Mouse (Mus musculus) liver, embryonic 14 days (tissue): ENCODE data around the gene Rusc1. TPM values are rescaled to one million over a fixed set of nuclear protein-coding genes. Genes with fewer than 3 reads are reported as not detected.

Experiments used
- polyA plus RNA-seq: library from polyadenylated mRNA; depleted of rRNA; stranded (reverse); fragments of >200 nt; gene quantifications from 2 replicates; pipeline ENCODE4 v1.2.3, GENCODE M21; 2012; rRNA removed

Rusc1 gene
- 4.5 and 5.2 TPM in 2 replicates for polyA plus RNA-seq

DNA sequence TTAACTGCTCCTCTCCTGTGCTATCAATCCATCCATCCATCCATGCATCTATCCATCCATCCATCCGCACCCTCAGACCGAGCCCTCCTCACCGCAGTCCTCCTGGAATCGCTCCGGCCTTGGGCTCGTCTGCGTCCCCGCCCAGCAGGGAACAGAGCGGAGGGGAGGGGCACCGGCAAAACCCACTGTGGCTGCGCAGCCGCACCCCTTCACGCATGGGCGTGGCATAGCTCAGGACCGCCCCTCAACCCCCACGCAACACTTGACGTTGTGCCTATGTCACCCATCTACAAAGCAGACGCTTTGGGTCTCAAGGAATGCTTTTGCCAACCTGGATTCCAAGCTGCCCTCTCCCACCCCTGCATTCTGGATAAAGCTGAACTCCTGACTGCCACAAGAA lies at the start of gene Rusc1:
Gene Rusc1 (minus strand): TSS at position 137 of the 400 bp plus-strand sequence.

DNA sequence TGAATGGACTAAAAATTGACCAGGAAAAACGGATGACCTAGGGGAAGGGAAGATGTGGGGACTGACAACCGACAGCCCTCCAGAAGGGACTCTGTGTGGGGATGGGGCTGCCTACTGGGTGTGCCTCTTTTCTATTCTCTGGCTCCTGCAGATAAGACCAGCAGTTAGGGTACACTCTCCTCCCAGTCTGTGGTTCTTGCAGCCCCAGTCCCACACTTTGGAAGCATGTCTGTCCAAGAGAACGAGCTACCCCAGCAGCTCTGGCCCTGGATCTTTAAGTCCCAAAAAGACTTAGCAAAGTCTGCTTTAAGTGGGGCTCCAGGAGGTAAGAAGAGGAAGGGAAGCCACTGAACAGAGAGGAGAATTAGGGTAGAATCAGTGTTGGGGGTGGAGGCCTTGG lies 42.8 kb upstream of the Rusc1 start, which contains the start of gene Pklr:
Gene Pklr (plus strand): TSS at position 185 of the 400 bp plus-strand sequence.

GRCm38 (mm10) chr3:89101812-89102494 lies 8.8 kb upstream of the Rusc1 start, which contains the start of gene Fdps:
Gene Fdps, minus strand, starts transcription at chr3:89101959.

GRCm38 (mm10) chr3:89100811-89101210 lies 7.7 kb upstream of the Rusc1 start, which contains the start of gene Gm43738:
Gene Gm43738, minus strand, starts transcription at chr3:89101099.

Other genes starting within 250 kb of the Rusc1 start
- 9.5 and 10.7 TPM in 2 replicates for gene Msto1, start 179.3 kb downstream of the Rusc1 start, polyA plus RNA-seq
- gene Ash1l, start 142.7 kb downstream of the Rusc1 start, polyA plus RNA-seq = 3.1 and 3.6 TPM in 2 replicates
- gene Dap3, start 142.1 kb downstream of the Rusc1 start, polyA plus RNA-seq = 58.5 and 61.9 TPM in 2 replicates
- gene Gm43738, start 7.8 kb upstream of the Rusc1 start, polyA plus RNA-seq = not detected in 2 replicates
- 120 and 142 TPM in 2 replicates for gene Fdps, start 8.6 kb upstream of the Rusc1 start, polyA plus RNA-seq
- gene Pklr, start 42.8 kb upstream of the Rusc1 start, polyA plus RNA-seq = 123 and 144 TPM in 2 replicates
- gene Hcn3, start 66.9 kb upstream of the Rusc1 start, polyA plus RNA-seq = 0.23 and 0.28 TPM in 2 replicates
- gene Clk2, start 71.5 kb upstream of the Rusc1 start, polyA plus RNA-seq = 26.2 and 28.4 TPM in 2 replicates
- 31.9 and 35.9 TPM in 2 replicates for gene Scamp3, start 84.2 kb upstream of the Rusc1 start, polyA plus RNA-seq
- 3.6 and 3.7 TPM in 2 replicates for gene Fam189b, start 89.8 kb upstream of the Rusc1 start, polyA plus RNA-seq
- 14.6 and 18.2 TPM in 2 replicates for gene Gba, start 109.6 kb upstream of the Rusc1 start, polyA plus RNA-seq
- gene Thbs3, start 121.9 kb upstream of the Rusc1 start, polyA plus RNA-seq = 1.1 and 3.1 TPM in 2 replicates
- 71.4 and 87.2 TPM in 2 replicates for gene Mtx1, start 133.8 kb upstream of the Rusc1 start, polyA plus RNA-seq
- gene Muc1, start 135.7 kb upstream of the Rusc1 start, polyA plus RNA-seq = 0.08 and 0.14 TPM in 2 replicates
- 23.3 and 25.5 TPM in 2 replicates for gene Krtcap2, start 152.7 kb upstream of the Rusc1 start, polyA plus RNA-seq
- 0.19 and 0.23 TPM in 2 replicates for gene Trim46, start 153.0 kb upstream of the Rusc1 start, polyA plus RNA-seq
- gene Dpm3, start 166.0 kb upstream of the Rusc1 start, polyA plus RNA-seq = 82.7 and 87.0 TPM in 2 replicates
- 14.5 and 16.6 TPM in 2 replicates for gene Slc50a1, start 177.3 kb upstream of the Rusc1 start, polyA plus RNA-seq
- gene Efna1, start 187.8 kb upstream of the Rusc1 start, polyA plus RNA-seq = 3.6 and 3.7 TPM in 2 replicates
- gene Efna3, start 229.7 kb upstream of the Rusc1 start, polyA plus RNA-seq = 0.03 and 0.15 TPM in 2 replicates
- gene Efna4, start 244.7 kb upstream of the Rusc1 start, polyA plus RNA-seq = 0.82 and 0.97 TPM in 2 replicates